Mouse (Mus musculus) lung, postnatal 0 days (tissue): ENCODE data around the gene Styxl1.
A peak's percentile ranks its signal among the peaks of the same experiment; 100 is the strongest.

Experiments used
- CTCF ChIP-seq: IDR thresholded peaks from 2 replicates; pipeline ENCODE4 v1.5.1; 2016; ENCODE audit warnings: antibody characterized with exemption, mild to moderate bottlenecking
- EP300 ChIP-seq: IDR thresholded peaks from 2 replicates; pipeline ENCODE4 v1.6.1; 2016; ENCODE audit warnings: antibody characterized with exemption, mild to moderate bottlenecking, control low read depth

DNA sequence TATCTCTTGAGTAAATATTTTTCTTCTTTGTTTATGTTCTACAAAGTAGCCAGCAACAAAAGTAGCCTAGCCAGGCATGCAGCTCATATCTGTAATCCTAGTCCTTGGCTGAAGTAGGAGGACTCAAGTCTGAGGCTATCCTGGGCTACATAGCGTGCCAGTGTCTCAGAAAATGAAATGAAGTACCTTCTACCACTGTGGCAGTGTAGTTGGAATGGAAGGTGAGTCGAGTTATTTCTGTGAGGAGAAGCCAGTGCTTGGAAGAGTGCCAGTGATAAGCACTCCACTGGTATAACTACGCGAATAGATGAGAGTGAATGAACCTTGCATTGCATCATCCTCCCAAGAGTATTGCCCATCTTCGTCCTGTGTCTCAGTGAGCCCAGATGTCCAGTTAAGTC is 80.5 kb downstream of the Styxl1 start:
- TF ChIP-seq CTCF (no peak), EP300 (peak; percentile 30; the same call in 1 of the 2 replicates)
